Mouse (Mus musculus): ENCODE measurements around the gene Sf3b2. TPM values are rescaled to one million over a fixed set of nuclear protein-coding genes. Genes with fewer than 3 reads are reported as not detected.
"Not testable (repeated sequence)": the region's sequence is repeated elsewhere in the genome, so short reads cannot be mapped to it uniquely, and the experiment has no call there.

Gene Sf3b2
- total RNA-seq, 4 experiments from 2014 or later = 108 to 125 (median 119) TPM

DNA sequence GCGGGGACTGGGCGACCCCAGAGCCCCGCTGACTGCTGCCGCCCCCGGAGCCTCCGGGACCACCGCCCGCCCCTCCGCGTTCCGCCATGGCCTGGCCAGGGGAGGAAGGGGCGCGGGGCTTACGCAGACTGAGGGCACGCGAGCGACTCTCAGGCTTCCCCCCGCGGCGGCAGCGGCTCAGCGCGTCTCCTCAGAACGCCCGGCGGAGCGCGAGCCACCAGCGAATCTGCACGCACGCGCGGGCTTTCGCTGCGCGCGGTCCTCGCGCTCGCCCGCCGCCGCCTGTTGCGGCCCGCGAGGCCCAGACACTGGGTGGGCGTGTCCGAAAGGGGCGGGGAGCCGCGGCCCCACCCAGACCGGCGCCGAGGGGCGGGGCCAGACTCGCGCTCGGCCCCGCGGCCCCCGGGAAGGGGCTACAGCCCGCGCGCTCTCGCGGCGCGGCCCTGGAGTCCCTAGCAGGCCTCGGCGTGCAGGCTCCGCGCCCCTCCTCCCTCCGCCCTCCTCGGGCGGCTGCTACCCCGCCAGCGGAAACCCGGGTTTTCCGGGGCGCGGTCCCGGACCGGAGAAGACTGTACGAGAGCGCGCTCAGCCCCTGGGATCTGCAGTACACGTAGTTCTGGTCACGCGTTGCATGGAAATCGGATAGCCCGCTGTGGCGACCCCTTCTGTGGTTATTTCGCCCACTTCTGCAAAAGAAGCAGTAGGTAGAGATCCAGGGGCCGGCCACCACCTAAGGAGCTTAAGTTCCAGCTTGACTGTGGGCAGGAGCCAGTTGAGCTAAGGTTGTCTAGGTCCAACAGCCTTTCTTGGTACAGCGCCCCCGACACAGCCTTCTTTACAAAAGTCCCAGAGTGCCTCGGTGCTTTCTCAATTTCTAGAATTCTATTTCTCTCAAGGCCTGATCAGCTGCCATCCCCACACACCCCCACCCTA is 22.2 kb downstream of the Sf3b2 start, which contains the start of gene Pacs1:
Pacs1 (minus strand) TSS at position 319 of the 933 bp plus-strand sequence.
- peak; percentile 88 for DNase-seq (ENCODE audit: low spot score)

DNA sequence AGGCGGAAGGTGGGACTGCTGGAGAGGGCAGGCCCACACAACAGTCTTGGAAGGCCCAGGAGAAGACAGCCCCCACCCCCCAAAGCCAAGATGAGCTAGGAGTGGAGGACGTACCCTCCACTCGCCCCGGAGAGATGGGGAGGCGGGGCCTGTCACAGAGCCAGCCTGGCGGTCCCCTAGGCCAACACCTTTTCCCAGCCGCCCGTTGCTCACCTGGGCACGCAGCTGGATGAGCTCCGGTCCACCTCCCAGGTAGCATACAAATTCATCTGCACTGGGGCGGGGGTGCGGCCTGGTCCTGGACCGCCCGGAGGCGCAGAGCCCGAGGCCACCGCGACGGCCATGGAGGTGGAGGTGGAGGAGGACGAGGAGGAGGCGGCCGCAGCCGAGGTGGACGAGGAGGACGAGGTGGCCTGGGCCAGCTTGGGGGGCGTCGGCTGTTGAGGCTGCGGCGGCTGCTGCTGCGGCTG is 22.9 kb downstream of the Sf3b2 start:
- DNase-seq (ENCODE audit: low spot score) = no peak

DNA sequence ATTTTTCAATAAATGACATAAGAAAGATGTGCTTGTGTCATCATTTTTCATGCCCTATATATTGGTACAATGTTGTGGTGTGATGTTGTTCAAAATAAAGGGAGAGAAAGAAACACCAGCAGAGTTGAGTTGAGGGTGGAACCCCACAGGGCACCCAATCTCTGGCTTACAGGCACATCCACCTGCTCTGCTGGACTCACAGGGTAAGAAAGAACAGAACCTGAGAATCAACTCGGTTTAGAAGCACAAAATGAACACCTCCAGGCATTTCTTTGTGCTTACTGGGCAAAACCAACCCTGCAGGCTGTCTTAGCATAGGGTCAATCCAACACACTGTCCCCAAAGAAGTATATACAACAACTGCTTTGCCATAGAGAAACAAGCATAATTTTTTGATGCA is 23.8 kb downstream of the Sf3b2 start:
- DNase-seq (ENCODE audit: low spot score) = no peak

DNA sequence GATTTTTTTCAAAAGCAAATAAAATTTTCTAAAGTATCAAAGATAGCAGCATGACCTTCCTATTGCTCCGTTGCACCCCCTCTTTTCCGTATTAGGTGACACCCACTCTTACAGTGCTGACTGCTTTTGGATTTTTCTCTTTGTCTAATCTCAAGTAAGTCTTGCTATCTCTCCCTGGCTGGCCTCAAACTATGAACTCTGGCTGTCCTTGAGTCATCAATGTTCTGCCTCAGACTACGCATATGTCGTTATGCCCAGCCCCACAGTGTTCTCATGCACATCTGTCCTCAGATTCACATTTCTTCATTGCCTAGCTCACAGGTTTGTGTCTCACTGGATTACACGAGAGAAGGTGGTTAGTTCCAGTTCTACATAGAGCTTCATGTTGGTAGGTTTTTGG is 25.9 kb downstream of the Sf3b2 start:
- DNase-seq (ENCODE audit: low spot score) = no peak

DNA sequence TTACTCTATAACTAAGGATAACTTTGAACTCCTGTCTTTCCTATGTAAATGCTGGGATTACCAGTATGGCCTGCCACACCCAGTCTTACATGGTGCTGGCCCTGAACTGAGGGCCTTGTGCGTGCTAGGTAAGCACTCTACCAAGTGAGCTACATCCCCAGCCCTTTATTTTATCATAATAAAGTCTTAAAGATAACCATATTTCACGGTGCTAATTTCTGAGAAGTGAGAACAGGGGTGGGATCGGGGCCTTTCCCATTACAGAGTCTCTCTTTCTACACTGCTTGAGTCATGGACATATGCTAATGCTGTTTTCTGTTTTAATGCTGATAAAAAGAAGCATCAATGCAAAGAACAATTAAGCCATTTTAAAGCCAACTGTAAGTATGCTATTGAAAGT is 26.4 kb downstream of the Sf3b2 start:
- DNase-seq (ENCODE audit: low spot score) = no peak

DNA sequence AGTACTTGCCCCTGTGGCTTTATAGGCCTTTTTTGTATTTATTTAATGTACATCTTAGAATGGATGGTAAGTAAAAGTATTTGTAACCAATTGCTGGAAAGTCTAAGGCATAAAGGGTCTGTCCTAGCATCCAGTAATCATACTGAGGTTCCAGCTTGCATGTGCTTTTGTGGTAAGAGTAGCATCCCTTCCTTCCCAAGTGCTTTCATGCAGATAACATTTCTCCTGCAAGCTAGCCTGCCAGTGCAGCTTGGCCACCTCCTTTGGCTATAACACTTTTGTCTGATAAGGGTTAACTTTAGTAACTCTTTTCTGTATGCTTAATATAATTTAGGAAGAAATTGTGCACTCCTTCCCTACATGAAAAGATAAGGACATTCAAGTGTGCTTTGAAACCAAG is 27.2 kb downstream of the Sf3b2 start:
- no peak for DNase-seq (ENCODE audit: low spot score)

DNA sequence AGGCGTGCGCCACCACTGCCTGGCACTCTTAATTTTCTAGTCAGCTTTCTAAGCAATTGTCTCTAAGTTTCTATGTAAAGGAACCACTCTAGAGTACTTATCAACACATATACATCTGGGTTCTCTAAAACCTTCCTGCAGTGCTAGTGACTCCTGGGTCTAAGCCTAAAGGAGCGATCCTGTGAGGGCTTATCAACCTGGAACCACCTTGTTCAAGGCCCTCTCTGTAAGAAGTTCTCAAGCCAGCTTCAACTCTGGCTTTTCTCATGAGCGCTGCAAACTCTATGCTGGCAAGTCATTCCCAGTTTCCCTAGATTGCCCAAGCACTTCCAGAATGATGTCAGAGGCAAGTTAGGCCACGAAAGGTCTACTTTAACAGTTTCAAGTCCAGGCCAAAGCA is 28.2 kb downstream of the Sf3b2 start:
- no peak for DNase-seq (ENCODE audit: low spot score)

DNA sequence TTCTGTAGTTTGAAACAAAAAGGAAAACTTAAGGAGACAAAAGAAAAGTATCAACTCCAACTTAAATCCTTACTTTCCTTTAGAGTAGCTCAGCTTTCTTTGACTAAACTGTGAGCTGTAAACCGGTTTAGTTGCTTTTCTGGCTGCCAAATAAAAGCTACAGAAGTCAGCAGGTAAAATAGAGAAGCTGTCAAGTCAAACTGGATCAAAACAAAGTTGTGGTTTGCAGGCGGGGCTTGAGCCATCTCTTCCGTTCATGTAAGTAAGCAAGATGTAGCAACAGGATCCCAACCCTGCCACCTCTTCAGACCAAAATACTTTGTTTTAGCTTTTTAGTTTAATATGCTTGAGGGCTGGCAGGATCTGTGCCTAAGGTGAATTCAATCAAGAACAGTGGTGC is 38.1 kb downstream of the Sf3b2 start:
- DNase-seq (ENCODE audit: low spot score) = no peak

DNA sequence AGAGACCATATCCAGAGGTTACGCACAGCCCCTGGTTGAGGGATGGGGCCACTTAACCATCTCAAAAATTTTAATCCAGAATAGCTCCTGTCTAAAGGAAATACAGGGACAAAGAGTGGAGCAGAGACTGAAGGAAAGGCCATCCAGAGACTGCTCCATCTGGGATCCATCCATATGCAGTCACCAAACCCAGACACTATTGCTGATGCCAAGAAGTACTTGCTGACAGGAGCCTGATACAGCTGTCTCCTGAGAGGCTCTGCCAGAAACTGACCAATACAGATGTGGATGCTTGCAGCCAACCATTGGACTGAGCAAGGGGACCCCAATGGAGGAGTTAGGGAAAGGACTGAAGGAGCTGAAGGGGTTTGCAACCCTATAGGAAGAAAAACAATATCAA is 58.3 kb downstream of the Sf3b2 start:
- DNase-seq (ENCODE audit: low spot score) = not testable (repeated sequence)

DNA sequence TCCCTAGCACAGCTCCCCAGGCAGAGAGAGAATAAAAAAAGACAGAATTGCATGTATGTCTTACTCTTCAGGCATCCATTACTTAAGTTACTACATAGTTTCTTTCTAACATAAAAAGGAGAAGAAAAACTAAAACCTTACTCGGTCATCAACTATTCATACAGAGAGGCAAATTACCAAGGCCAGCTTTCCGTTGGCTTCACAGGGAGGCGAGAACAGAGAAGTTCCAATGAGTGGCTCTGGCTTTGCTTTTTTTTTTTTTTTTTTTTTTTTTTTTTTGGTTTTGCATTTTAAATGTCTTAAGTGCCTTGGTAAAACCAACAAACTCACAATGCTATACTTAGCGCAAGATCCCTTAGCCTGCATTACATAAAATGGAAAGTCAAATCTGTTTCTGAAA is 62.6 kb downstream of the Sf3b2 start:
- DNase-seq (ENCODE audit: low spot score) = no peak

DNA sequence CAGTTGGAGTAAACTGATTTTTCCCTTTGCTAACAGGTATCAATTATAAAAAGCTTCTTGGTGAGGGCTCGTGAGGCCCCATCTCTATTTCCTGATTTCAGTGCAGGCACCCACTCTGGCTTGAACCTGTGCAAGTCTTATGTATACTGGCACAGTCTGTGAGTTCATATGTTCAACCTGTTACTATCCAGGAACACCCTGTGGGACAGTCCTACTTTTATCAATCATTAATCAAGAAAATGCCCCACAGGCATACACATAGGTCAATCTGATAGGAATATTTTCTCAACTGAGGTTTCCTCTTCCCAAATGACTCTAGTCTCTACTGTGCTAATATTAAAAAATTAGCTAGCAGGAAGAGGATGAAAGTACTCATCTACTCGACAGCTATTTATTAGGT is 65.1 kb downstream of the Sf3b2 start:
- DNase-seq (ENCODE audit: low spot score) = no peak

DNA sequence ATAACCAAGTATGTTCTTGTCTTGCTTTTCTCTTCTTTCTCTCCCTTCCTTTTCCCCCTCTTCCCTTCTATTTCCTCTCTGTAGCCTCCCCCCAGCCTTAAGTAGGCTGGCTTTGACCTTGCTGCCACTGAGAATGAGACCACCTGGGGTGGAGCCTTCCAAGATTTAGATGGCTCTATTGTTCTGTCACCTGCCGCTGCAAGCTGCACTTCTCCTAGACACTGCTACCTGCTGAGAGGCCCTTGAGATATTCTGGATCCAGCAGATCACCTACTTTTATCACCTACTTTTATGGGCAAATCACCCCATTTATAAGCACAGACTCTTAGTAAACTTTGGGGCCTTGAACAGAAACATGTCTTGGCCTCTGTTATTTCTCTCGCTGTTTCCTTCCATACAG is 70.6 kb downstream of the Sf3b2 start:
- DNase-seq (ENCODE audit: low spot score) = no peak

DNA sequence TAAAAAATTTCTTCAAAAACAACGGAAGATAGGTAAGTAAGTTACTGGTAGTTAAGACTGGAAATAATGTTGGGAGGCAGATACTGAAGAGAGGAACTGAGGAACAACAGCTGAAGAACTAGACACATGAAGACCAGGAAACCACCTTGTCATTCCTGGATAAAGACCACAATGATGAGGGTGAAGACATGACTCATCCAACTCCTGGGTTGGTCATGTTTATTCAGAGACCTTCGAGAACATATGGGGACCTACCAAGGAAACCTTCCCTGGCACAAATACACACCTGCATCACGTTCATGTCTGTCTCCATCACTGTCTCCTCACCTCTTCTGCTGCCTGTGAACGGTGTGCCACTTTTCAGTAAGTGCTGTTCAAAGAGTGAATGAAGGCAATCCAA is 71.2 kb downstream of the Sf3b2 start:
- no peak for DNase-seq (ENCODE audit: low spot score)

Other genes with a start within 250 kb of the Sf3b2 start
- gene Rin1, start 245.0 kb downstream of the Sf3b2 start, total RNA-seq (2022) = 1 to 10 TPM in 3 of 4 experiments, under 1 TPM in 1; 0.79 to 2.6 (median 2.0) TPM
- 1 to 10 TPM; 6.8 to 9.3 (median 8.7) TPM for gene Cd248, start 227.4 kb downstream of the Sf3b2 start, total RNA-seq (2022)
- gene Tmem151a, start 209.9 kb downstream of the Sf3b2 start, total RNA-seq (2022) = 1 to 10 TPM; 2.1 to 3.9 (median 3.2) TPM
- 100 to 1,000 TPM; 104 to 113 (median 111) TPM for gene Yif1a, start 206.9 kb downstream of the Sf3b2 start, total RNA-seq (2022)
- gene Cnih2, start 196.9 kb downstream of the Sf3b2 start, total RNA-seq (2022) = under 1 TPM in 2 of 4 experiments, not detected in 2; 0.19 to 0.27 TPM
- 100 to 1,000 TPM; 185 to 214 (median 210) TPM for gene Rab1b, start 188.4 kb downstream of the Sf3b2 start, total RNA-seq (2022)
- gene Klc2, start 176.9 kb downstream of the Sf3b2 start, total RNA-seq (2022) = 10 to 100 TPM; 52.1 to 60.3 (median 58.6) TPM
- 10 to 100 TPM; 18.6 to 21.9 (median 20.8) TPM for gene Pacs1, start 22.3 kb downstream of the Sf3b2 start, total RNA-seq (2022)
- gene Gal3st3, start 2.9 kb upstream of the Sf3b2 start, total RNA-seq (2022) = 10 to 100 TPM; 22.3 to 32.9 (median 25.1) TPM
- gene Catsper1, start 40.3 kb upstream of the Sf3b2 start, total RNA-seq (2022) = not detected
- 10 to 100 TPM; 17.0 to 27.2 (median 23.5) TPM for gene Cst6, start 54.1 kb upstream of the Sf3b2 start, total RNA-seq (2022)
- gene Eif1ad, start 71.3 kb upstream of the Sf3b2 start, total RNA-seq (2022) = 10 to 100 TPM; 15.7 to 21.5 (median 19.6) TPM
- gene Banf1, start 71.7 kb upstream of the Sf3b2 start, total RNA-seq (2022) = 100 to 1,000 TPM; 110 to 123 (median 117) TPM
- 10 to 100 TPM; 53.9 to 61.4 (median 59.2) TPM for gene Sart1, start 93.2 kb upstream of the Sf3b2 start, total RNA-seq (2022)
- under 1 TPM; 0.25 to 0.75 (median 0.39) TPM for gene Tsga10ip, start 107.1 kb upstream of the Sf3b2 start, total RNA-seq (2022)
- 100 to 1,000 TPM; 337 to 351 (median 343) TPM for gene Drap1, start 129.5 kb upstream of the Sf3b2 start, total RNA-seq (2022)
- gene AI837181, start 129.7 kb upstream of the Sf3b2 start, total RNA-seq (2022) = 10 to 100 TPM; 34.1 to 40.6 (median 36.2) TPM
- under 1 TPM in 2 of 4 experiments, not detected in 2; 0.14 to 0.23 TPM for gene Fosl1, start 152.1 kb upstream of the Sf3b2 start, total RNA-seq (2022)
- gene Ccdc85b, start 162.4 kb upstream of the Sf3b2 start, total RNA-seq (2022) = 10 to 100 TPM in 1 of 4 experiments, 1 to 10 TPM in 3; 8.3 to 10.4 (median 8.9) TPM
- 10 to 100 TPM; 41.3 to 52.3 (median 49.2) TPM for gene Fibp, start 165.2 kb upstream of the Sf3b2 start, total RNA-seq (2022)
- under 1 TPM in 3 of 4 experiments, not detected in 1; 0.29 to 0.38 (median 0.37) TPM for gene Ctsw, start 173.1 kb upstream of the Sf3b2 start, total RNA-seq (2022)
- 10 to 100 TPM in 2 of 4 experiments, 1 to 10 TPM in 2; 6.5 to 11.2 (median 9.5) TPM for gene Efemp2, start 178.5 kb upstream of the Sf3b2 start, total RNA-seq (2022)
- 10 to 100 TPM; 15.8 to 27.3 (median 21.9) TPM for gene Mus81, start 192.9 kb upstream of the Sf3b2 start, total RNA-seq (2022)
- 100 to 1,000 TPM; 142 to 201 (median 170) TPM for gene Cfl1, start 195.0 kb upstream of the Sf3b2 start, total RNA-seq (2022)
- gene 1700020D05Rik, start 208.3 kb upstream of the Sf3b2 start, total RNA-seq (2022) = 1 to 10 TPM in 1 of 4 experiments, under 1 TPM in 3; 0.52 to 1.4 (median 0.81) TPM
- 1 to 10 TPM; 3.7 to 6.5 (median 6.0) TPM for gene Snx32, start 215.1 kb upstream of the Sf3b2 start, total RNA-seq (2022)